ENCODE assay signal across 8 mouse cellular contexts in the genomic region with DNA sequence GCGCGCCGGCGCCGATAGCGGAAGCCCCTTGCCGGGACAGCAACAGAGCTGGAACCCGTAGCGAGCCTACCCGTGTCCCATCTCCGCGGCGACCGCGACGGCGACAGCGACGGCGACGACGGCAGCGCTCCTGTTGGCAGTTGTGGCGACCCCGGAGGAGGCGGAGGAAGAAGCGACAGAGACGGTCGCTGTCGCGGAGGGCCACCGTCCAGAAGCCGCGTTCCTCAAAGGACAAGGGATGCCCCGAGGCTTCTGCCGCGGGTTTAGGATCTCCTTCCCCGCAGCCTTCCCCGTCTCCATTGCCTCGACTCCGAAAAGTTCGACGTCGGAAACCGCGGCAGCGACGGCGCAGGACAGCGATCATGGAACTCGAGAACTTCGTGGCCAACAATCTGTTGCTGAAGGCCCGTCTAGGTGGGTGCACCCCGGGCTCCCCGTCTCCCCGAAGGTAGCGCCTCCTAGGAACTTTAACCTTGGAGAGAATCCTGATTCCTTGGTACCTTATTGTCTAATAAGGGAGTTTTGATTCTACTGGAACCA. TPM values are rescaled to one million over a fixed set of nuclear protein-coding genes. Genes with fewer than 3 reads are reported as not detected.
DNase-seq lines count a peak whose midpoint lies in the region; ATAC-seq and TF ChIP-seq lines count a peak whose summit lies in the region.

No protein-coding gene starts in this region.

- H3K4me1 ChIP-seq in lung, adult 2 months (ENCODE audit: control insufficient read depth, insufficient read depth, low read length): peaks cover 4% of the 10 kb centered on the region; the same call in 1 of the 2 replicates
- H3K4me1 ChIP-seq in embryonic facial prominence, embryonic 10.5 days: peaks cover 10% of the 10 kb centered on the region
- peaks cover 5% of the 10 kb centered on the region; the same call in 1 of the 2 replicates for H3K4me1 ChIP-seq in intestine, embryonic 15.5 days (replicated peaks)
- peaks cover 17% of the 10 kb centered on the region for H3K4me1 ChIP-seq in neural tube, embryonic 13.5 days (replicated peaks)

- TF ChIP-seq CTCF in lung, adult 2 months (IDR thresholded peaks at IDR 0.05; ENCODE audit: insufficient read depth, low read length): no peak

- no peak for DNase-seq in lung, adult 2 months
- no peak for DNase-seq in lung, postnatal 36 days
- no peak for DNase-seq in embryonic facial prominence, embryonic 10.5 days (ENCODE audit: low spot score)
- no peak for DNase-seq in ovary, postnatal 10 days (ENCODE audit: low spot score)
- no peak for DNase-seq in gastrocnemius, postnatal 4 days (ENCODE audit: low spot score in 2 of 2)
- no peak for DNase-seq in frontal cortex, postnatal 25 days (ENCODE audit: low spot score in 2 of 2)

- ATAC-seq in intestine, embryonic 15.5 days: no peak
- ATAC-seq in neural tube, embryonic 13.5 days (ENCODE audit: low read depth): no peak; the same call in 1 of the 2 replicates

- peak overlapping the region; percentile 44 for H3K9ac ChIP-seq in intestine, embryonic 15.5 days
- H3K9ac ChIP-seq in neural tube, embryonic 13.5 days: peak overlapping the region; percentile 72

- peak overlapping the region; percentile 70 for H3K4me2 ChIP-seq in intestine, embryonic 15.5 days (replicated peaks)
- peak overlapping the region; percentile 64 for H3K4me2 ChIP-seq in neural tube, embryonic 13.5 days

- H3K27me3 ChIP-seq in embryonic facial prominence, embryonic 10.5 days (replicated peaks; ENCODE audit: low read depth, poor library complexity, severe bottlenecking): peaks cover 7% of the 10 kb centered on the region
- H3K27me3 ChIP-seq in intestine, embryonic 15.5 days (replicated peaks): no peaks in the 10 kb centered on the region
- H3K27me3 ChIP-seq in neural tube, embryonic 13.5 days: no peaks in the 10 kb centered on the region

- peaks cover 22% of the 10 kb centered on the region for H3K36me3 ChIP-seq in embryonic facial prominence, embryonic 10.5 days (replicated peaks)
- H3K36me3 ChIP-seq in intestine, embryonic 15.5 days: peaks cover 7% of the 10 kb centered on the region; the same call in 1 of the 2 replicates
- peaks cover 15% of the 10 kb centered on the region for H3K36me3 ChIP-seq in neural tube, embryonic 13.5 days

- WGBS in lung, adult 2 months: under 1% methylated on average over 57 of the region's 57 CpGs
- under 1% methylated on average over 57 of the region's 57 CpGs for WGBS in embryonic facial prominence, embryonic 10.5 days
- WGBS in intestine, embryonic 15.5 days: under 1% methylated on average over 57 of the region's 57 CpGs
- under 1% methylated on average over 57 of the region's 57 CpGs for WGBS in neural tube, embryonic 13.5 days

- peak overlapping the region; percentile 83 for H3K27ac ChIP-seq in embryonic facial prominence, embryonic 10.5 days (replicated peaks)
- peak overlapping the region; percentile 79 for H3K27ac ChIP-seq in intestine, embryonic 15.5 days
- peak overlapping the region; percentile 85 for H3K27ac ChIP-seq in neural tube, embryonic 13.5 days (replicated peaks)

- peak overlapping the region; percentile 73 for H3K4me3 ChIP-seq in lung, adult 2 months (replicated peaks; ENCODE audit: extremely low read depth, low read depth, low read length)
- peak overlapping the region; percentile 82 for H3K4me3 ChIP-seq in embryonic facial prominence, embryonic 10.5 days
- peak overlapping the region; percentile 74 for H3K4me3 ChIP-seq in intestine, embryonic 15.5 days (replicated peaks)
- H3K4me3 ChIP-seq in neural tube, embryonic 13.5 days: peak overlapping the region; percentile 66

- no peaks in the 10 kb centered on the region for H3K9me3 ChIP-seq in embryonic facial prominence, embryonic 10.5 days
- no peaks in the 10 kb centered on the region for H3K9me3 ChIP-seq in intestine, embryonic 15.5 days
- no peaks in the 10 kb centered on the region for H3K9me3 ChIP-seq in neural tube, embryonic 13.5 days

- no peak for TF ChIP-seq POLR2A in lung, adult 2 months (IDR thresholded peaks at IDR 0.05; ENCODE audit: borderline replicate concordance, extremely low read depth, low read depth, low read length)

RNA-seq across cellular contexts. Expression of a gene that starts 0.5 kb away (rescaled TPM):
- polyA plus RNA-seq in lung, adult 2 months (2012; rRNA removed): 1.6 and 2.2 TPM in 2 replicates
- polyA plus RNA-seq in embryonic facial prominence, embryonic 10.5 days (2016; fragmentation: Nextera tagmentation; extraction: Ambion mirVana): 1.6 and 2.1 TPM in 2 replicates
- polyA plus RNA-seq in intestine, embryonic 15.5 days (2015; fragmentation: Nextera tagmentation; extraction: Ambion mirVana): 2.6 TPM in 2 replicates
- polyA plus RNA-seq in neural tube, embryonic 13.5 days (2015; fragmentation: Nextera tagmentation; extraction: Ambion mirVana): 1.6 and 2.5 TPM in 2 replicates
- 1 to 10 TPM; 1.9 to 3.0 TPM for total RNA-seq in gastrocnemius, postnatal 4 days (2021)

RNA-seq across cellular contexts. Expression of a gene that starts 0.7 kb away (rescaled TPM):
- 9.5 and 13.5 TPM in 2 replicates for polyA plus RNA-seq in lung, adult 2 months (2012; rRNA removed)
- 28.5 and 28.8 TPM in 2 replicates for polyA plus RNA-seq in embryonic facial prominence, embryonic 10.5 days (2016; fragmentation: Nextera tagmentation; extraction: Ambion mirVana)
- 24.8 and 27.8 TPM in 2 replicates for polyA plus RNA-seq in intestine, embryonic 15.5 days (2015; fragmentation: Nextera tagmentation; extraction: Ambion mirVana)
- 21.7 and 22.8 TPM in 2 replicates for polyA plus RNA-seq in neural tube, embryonic 13.5 days (2015; fragmentation: Nextera tagmentation; extraction: Ambion mirVana)
- total RNA-seq in gastrocnemius, postnatal 4 days (2021): 10 to 100 TPM; 17.3 to 18.5 TPM

RNA-seq across cellular contexts. Expression of a gene that starts 23.6 kb away (rescaled TPM):
- polyA plus RNA-seq in lung, adult 2 months (2012; rRNA removed): 127 and 148 TPM in 2 replicates
- 92.1 and 97.6 TPM in 2 replicates for polyA plus RNA-seq in embryonic facial prominence, embryonic 10.5 days (2016; fragmentation: Nextera tagmentation; extraction: Ambion mirVana)
- polyA plus RNA-seq in intestine, embryonic 15.5 days (2015; fragmentation: Nextera tagmentation; extraction: Ambion mirVana): 108 and 127 TPM in 2 replicates
- 77.5 and 77.8 TPM in 2 replicates for polyA plus RNA-seq in neural tube, embryonic 13.5 days (2015; fragmentation: Nextera tagmentation; extraction: Ambion mirVana)
- 10 to 100 TPM; 30.7 to 31.8 TPM for total RNA-seq in gastrocnemius, postnatal 4 days (2021)
